Mouse (Mus musculus): ENCODE data around the gene St6galnac3.

DNA sequence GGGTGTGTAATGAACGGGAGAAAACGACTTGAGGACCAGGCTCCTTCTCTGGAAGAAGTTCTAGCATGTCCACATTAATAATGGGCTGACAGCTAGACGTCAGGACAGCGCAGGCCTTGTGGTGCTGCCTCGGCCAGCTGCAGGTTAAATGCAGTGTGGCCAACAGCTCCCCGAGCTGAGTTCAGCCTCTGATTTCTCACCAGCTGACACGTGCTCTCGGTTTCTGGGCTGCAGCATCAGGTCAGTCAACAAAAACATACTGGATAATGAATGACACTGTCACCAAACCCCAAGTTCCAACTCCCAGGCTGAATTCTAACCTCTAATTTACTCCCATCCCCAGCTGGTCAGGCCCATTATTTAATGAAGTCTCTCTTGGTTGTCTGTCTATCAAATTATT is 295.1 kb downstream of the St6galnac3 start:
- TF ChIP-seq CTCF (conservative IDR thresholded peaks at IDR 0.05 in 1 of 2, IDR thresholded peaks at IDR 0.05 in 1 of 2; ENCODE audit: low read depth in 2 of 2, low read length in 2 of 2) (no peak), BHLHE40 (IDR thresholded peaks at IDR 0.05; ENCODE audit: low read depth, low read length) (no peak), EP300 (IDR thresholded peaks at IDR 0.05; ENCODE audit: low read length) (no peak), CHD2 (IDR thresholded peaks at IDR 0.05; ENCODE audit: low read length) (no peak), MYC (IDR thresholded peaks at IDR 0.05; ENCODE audit: low read depth, low read length) (no peak), POLR2A (IDR thresholded peaks at IDR 0.05; ENCODE audit: low read depth, low read length) (no peak), UBTF (IDR thresholded peaks at IDR 0.05; ENCODE audit: low read depth, low read length) (no peak), MAZ (IDR thresholded peaks at IDR 0.05; ENCODE audit: low read depth, low read length) (no peak), ZC3H11A (IDR thresholded peaks at IDR 0.05; ENCODE audit: low read depth, low read length) (no peak), NRF1 (IDR thresholded peaks at IDR 0.05; ENCODE audit: low read depth, low read length) (no peak), TCF12 (IDR thresholded peaks at IDR 0.05; ENCODE audit: low read depth, low read length) (no peak), KAT2A (IDR thresholded peaks at IDR 0.05; ENCODE audit: insufficient replicate concordance, low read length) (no peak)

Measured in CH12.LX (cell line).